Mouse (Mus musculus): ENCODE results near the gene Cacna1g. TPM values are rescaled to one million over a fixed set of nuclear protein-coding genes. Genes with fewer than 3 reads are reported as not detected.

The Cacna1g gene
- polyA plus RNA-seq, 1 experiment from 2014 or later = 19.3 TPM

DNA sequence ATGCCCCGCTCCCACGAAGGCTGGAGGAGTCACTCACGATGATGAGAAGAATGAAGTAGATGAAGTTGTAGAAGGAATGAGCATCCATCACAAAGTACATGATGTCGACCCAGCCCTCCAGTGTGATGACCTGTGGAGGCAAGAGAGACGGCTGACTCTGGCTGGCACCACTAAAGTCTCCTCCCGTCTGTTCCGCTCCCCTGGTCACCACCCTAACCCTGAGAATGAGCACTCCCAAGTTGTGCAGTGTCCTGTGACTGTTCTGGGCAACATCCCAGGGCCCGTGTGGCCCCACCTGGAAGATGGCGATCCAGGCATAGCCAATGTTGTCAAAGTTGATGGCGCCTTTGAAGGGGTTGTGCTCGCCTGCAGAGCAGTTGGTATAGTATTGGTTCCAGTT lies 12.1 kb downstream of the Cacna1g start:
- Histone ChIP-seq H3K27ac (ENCODE audit: low read depth, low read length) (no peak overlapping the region), H3K4me3 (ENCODE audit: low read depth, low read length) (no peak overlapping the region), H3K9me3 (ENCODE audit: control insufficient read depth, low read length) (no peaks in the 10 kb centered on the region), H3K9ac (ENCODE audit: low read depth, low read length) (no peak overlapping the region), H3K27me3 (ENCODE audit: control insufficient read depth, insufficient read depth, low read length) (no peaks in the 10 kb centered on the region; the same call in 1 of the 2 replicates), H3K4me2 (replicated peaks; ENCODE audit: low read depth, low read length) (no peak overlapping the region), H3K4me1 (replicated peaks; ENCODE audit: control insufficient read depth, insufficient read depth, low read length) (peaks cover 10% of the 10 kb centered on the region; the same call in 1 of the 2 replicates), H3K36me3 (ENCODE audit: control insufficient read depth, insufficient read depth, low read length) (no peaks in the 10 kb centered on the region)
- DNase-seq (ENCODE audit: low spot score) = no peak
- WGBS = 91% methylated on average over 11 of the region's 11 CpGs
- no peak for ATAC-seq (ENCODE audit: low FRiP score)

GRCm38 (mm10) chr11:94457001-94457400 lies 17.0 kb downstream of the Cacna1g start:
- peaks cover 3% of the 10 kb centered on the region; the same call in 1 of the 2 replicates for H3K4me1 ChIP-seq (replicated peaks; ENCODE audit: control insufficient read depth, insufficient read depth, low read length)
- no peak for ATAC-seq (ENCODE audit: low FRiP score)
- no peak overlapping the region for H3K4me2 ChIP-seq (replicated peaks; ENCODE audit: low read depth, low read length)
- H3K4me3 ChIP-seq (ENCODE audit: low read depth, low read length) = no peak overlapping the region
- no peaks in the 10 kb centered on the region for H3K27me3 ChIP-seq (ENCODE audit: control insufficient read depth, insufficient read depth, low read length)
- H3K9ac ChIP-seq (ENCODE audit: low read depth, low read length) = no peak overlapping the region
- WGBS = 87% methylated on average over 15 of the region's 15 CpGs
- no peaks in the 10 kb centered on the region for H3K9me3 ChIP-seq (ENCODE audit: control insufficient read depth, low read length)
- H3K36me3 ChIP-seq (ENCODE audit: control insufficient read depth, insufficient read depth, low read length) = no peaks in the 10 kb centered on the region
- no peak for DNase-seq (ENCODE audit: low spot score)
- no peak overlapping the region for H3K27ac ChIP-seq (ENCODE audit: low read depth, low read length)

DNA sequence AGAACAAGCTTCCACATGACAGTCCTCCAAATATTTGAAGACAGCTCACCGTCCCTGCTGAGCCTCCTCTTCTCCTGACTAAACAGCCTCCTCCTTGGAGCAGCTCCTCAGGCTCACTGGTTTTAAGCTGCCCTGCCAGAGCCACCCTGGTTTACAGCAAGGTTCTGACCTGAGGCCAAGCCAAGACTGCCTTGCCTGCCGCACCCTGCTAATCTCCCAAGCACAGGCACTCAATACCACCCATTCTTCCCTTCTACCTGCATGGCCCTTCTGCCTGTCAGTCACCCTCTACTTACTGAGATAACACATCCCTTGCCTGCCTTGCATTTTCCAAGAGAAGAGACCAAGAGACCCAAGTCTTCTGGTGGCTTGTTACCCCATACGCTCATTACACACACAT lies 17.7 kb downstream of the Cacna1g start:
- no peaks in the 10 kb centered on the region for H3K9me3 ChIP-seq (ENCODE audit: control insufficient read depth, low read length)
- H3K4me3 ChIP-seq (ENCODE audit: low read depth, low read length) = no peak overlapping the region
- WGBS = 76% methylated on average over 3 of the region's 3 CpGs
- H3K9ac ChIP-seq (ENCODE audit: low read depth, low read length) = no peak overlapping the region
- H3K36me3 ChIP-seq (ENCODE audit: control insufficient read depth, insufficient read depth, low read length) = no peaks in the 10 kb centered on the region
- no peaks in the 10 kb centered on the region for H3K27me3 ChIP-seq (ENCODE audit: control insufficient read depth, insufficient read depth, low read length)
- ATAC-seq (ENCODE audit: low FRiP score) = no peak
- DNase-seq (ENCODE audit: low spot score) = no peak
- no peak overlapping the region for H3K27ac ChIP-seq (ENCODE audit: low read depth, low read length)
- H3K4me1 ChIP-seq (replicated peaks; ENCODE audit: control insufficient read depth, insufficient read depth, low read length) = peaks cover 3% of the 10 kb centered on the region; the same call in 1 of the 2 replicates
- no peak overlapping the region for H3K4me2 ChIP-seq (replicated peaks; ENCODE audit: low read depth, low read length)

DNA sequence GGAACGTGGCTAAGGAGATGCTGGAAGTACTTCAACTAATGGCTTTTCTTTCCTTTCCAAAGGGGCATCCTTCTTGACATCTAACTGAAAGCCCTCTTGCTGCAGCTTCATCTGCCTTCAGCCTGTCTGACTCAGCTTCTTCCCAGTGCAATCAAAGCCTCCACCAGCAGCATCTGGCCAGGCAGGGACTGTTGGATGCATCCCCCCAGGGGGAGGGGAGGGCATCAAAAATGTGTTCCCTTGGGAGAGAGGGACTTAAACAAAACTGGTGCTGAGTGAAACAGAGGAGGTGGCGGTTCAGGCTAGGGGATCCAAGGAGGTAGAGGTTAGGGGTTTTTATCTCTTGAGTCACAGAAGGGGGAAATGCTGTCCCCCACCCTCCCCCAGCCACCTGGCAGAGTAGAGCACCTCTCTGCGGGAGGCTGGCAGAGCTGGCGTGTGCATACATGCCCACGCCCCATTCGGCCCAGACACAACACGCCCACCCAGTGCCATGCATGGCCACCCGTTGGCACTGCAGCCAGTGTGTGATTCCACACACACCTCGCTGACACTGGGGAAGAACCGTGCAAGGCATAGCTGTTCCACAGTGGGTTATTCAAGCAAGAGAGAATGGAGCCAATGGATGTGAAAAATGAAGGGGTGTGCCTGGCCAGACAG lies 18.7 kb downstream of the Cacna1g start:
- H3K9ac ChIP-seq (ENCODE audit: low read depth, low read length) = no peak overlapping the region
- H3K4me2 ChIP-seq (replicated peaks; ENCODE audit: low read depth, low read length) = no peak overlapping the region
- H3K27ac ChIP-seq (ENCODE audit: low read depth, low read length) = peak overlapping the region; percentile 10; the same call in 1 of the 2 replicates
- 82% methylated on average over 10 of the region's 10 CpGs for WGBS
- no peaks in the 10 kb centered on the region for H3K36me3 ChIP-seq (ENCODE audit: control insufficient read depth, insufficient read depth, low read length)
- no peak overlapping the region for H3K4me3 ChIP-seq (ENCODE audit: low read depth, low read length)
- H3K27me3 ChIP-seq (ENCODE audit: control insufficient read depth, insufficient read depth, low read length) = no peaks in the 10 kb centered on the region
- peaks cover 3% of the 10 kb centered on the region; the same call in 1 of the 2 replicates for H3K4me1 ChIP-seq (replicated peaks; ENCODE audit: control insufficient read depth, insufficient read depth, low read length)
- DNase-seq (ENCODE audit: low spot score) (no peak), ATAC-seq (ENCODE audit: low FRiP score) (no peak)
- H3K9me3 ChIP-seq (ENCODE audit: control insufficient read depth, low read length) = no peaks in the 10 kb centered on the region

- H3K27ac ChIP-seq (ENCODE audit: low read depth, low read length) = peak overlapping the region; percentile 10; the same call in 1 of the 2 replicates
- no peaks in the 10 kb centered on the region for H3K9me3 ChIP-seq (ENCODE audit: control insufficient read depth, low read length)
- H3K4me3 ChIP-seq (ENCODE audit: low read depth, low read length) = no peak overlapping the region
- ATAC-seq (ENCODE audit: low FRiP score) (no peak), DNase-seq (ENCODE audit: low spot score) (no peak)
- H3K4me1 ChIP-seq (replicated peaks; ENCODE audit: control insufficient read depth, insufficient read depth, low read length) = peaks cover 3% of the 10 kb centered on the region; the same call in 1 of the 2 replicates
- no peak overlapping the region for H3K4me2 ChIP-seq (replicated peaks; ENCODE audit: low read depth, low read length)
- no peaks in the 10 kb centered on the region for H3K36me3 ChIP-seq (ENCODE audit: control insufficient read depth, insufficient read depth, low read length)
- WGBS = 79% methylated on average over 5 of the region's 5 CpGs
- H3K27me3 ChIP-seq (ENCODE audit: control insufficient read depth, insufficient read depth, low read length) = no peaks in the 10 kb centered on the region
- no peak overlapping the region for H3K9ac ChIP-seq (ENCODE audit: low read depth, low read length)
Measured at GRCm38 (mm10) chr11:94454756-94455155, 19.2 kb downstream of the Cacna1g start.

- ATAC-seq (ENCODE audit: low FRiP score) = no peak
- H3K9me3 ChIP-seq (ENCODE audit: control insufficient read depth, low read length) = no peaks in the 10 kb centered on the region
- H3K27ac ChIP-seq (ENCODE audit: low read depth, low read length) = no peak overlapping the region
- H3K4me3 ChIP-seq (ENCODE audit: low read depth, low read length) = no peak overlapping the region
- no peak overlapping the region for H3K9ac ChIP-seq (ENCODE audit: low read depth, low read length)
- H3K36me3 ChIP-seq (ENCODE audit: control insufficient read depth, insufficient read depth, low read length) = no peaks in the 10 kb centered on the region
- H3K27me3 ChIP-seq (ENCODE audit: control insufficient read depth, insufficient read depth, low read length) = no peaks in the 10 kb centered on the region
- H3K4me2 ChIP-seq (replicated peaks; ENCODE audit: low read depth, low read length) = no peak overlapping the region
- H3K4me1 ChIP-seq (replicated peaks; ENCODE audit: control insufficient read depth, insufficient read depth, low read length) = peaks cover 3% of the 10 kb centered on the region; the same call in 1 of the 2 replicates
- WGBS = 66% methylated on average over 12 of the region's 12 CpGs
- no peak for DNase-seq (ENCODE audit: low spot score)
Measured at GRCm38 (mm10) chr11:94451091-94451773, 22.8 kb downstream of the Cacna1g start.

- DNase-seq (ENCODE audit: low spot score) (no peak), ATAC-seq (ENCODE audit: low FRiP score) (no peak)
- no peaks in the 10 kb centered on the region for H3K9me3 ChIP-seq (ENCODE audit: control insufficient read depth, low read length)
Measured at GRCm38 (mm10) chr11:94449886-94450285, 24.1 kb downstream of the Cacna1g start.

GRCm38 (mm10) chr11:94449239-94449638 lies 24.8 kb downstream of the Cacna1g start:
- Histone ChIP-seq H3K9ac (ENCODE audit: low read depth, low read length) (no peak overlapping the region), H3K36me3 (ENCODE audit: control insufficient read depth, insufficient read depth, low read length) (no peaks in the 10 kb centered on the region), H3K4me3 (ENCODE audit: low read depth, low read length) (no peak overlapping the region), H3K27ac (ENCODE audit: low read depth, low read length) (0 out of 2 replicates have a peak overlapping the region, but pooled peaks have one; percentile 4), H3K9me3 (ENCODE audit: control insufficient read depth, low read length) (no peaks in the 10 kb centered on the region), H3K27me3 (ENCODE audit: control insufficient read depth, insufficient read depth, low read length) (no peaks in the 10 kb centered on the region), H3K4me1 (replicated peaks; ENCODE audit: control insufficient read depth, insufficient read depth, low read length) (peaks cover 3% of the 10 kb centered on the region; the same call in 1 of the 2 replicates), H3K4me2 (replicated peaks; ENCODE audit: low read depth, low read length) (no peak overlapping the region)
- WGBS = 51% methylated on average over 8 of the region's 8 CpGs
- DNase-seq (ENCODE audit: low spot score) (no peak), ATAC-seq (ENCODE audit: low FRiP score) (no peak)

More at GRCm38 (mm10) chr11:94449886-94450285, 24.1 kb downstream of the Cacna1g start:
- Histone ChIP-seq H3K4me1 (replicated peaks; ENCODE audit: control insufficient read depth, insufficient read depth, low read length) (0 out of 2 replicates have a peak, but pooled peaks cover 5% of the 10 kb centered on the region), H3K27me3 (ENCODE audit: control insufficient read depth, insufficient read depth, low read length) (no peaks in the 10 kb centered on the region), H3K36me3 (ENCODE audit: control insufficient read depth, insufficient read depth, low read length) (no peaks in the 10 kb centered on the region), H3K27ac (ENCODE audit: low read depth, low read length) (no peak overlapping the region), H3K4me2 (replicated peaks; ENCODE audit: low read depth, low read length) (no peak overlapping the region), H3K4me3 (ENCODE audit: low read depth, low read length) (no peak overlapping the region), H3K9ac (ENCODE audit: low read depth, low read length) (no peak overlapping the region)
- 76% methylated on average over 5 of the region's 5 CpGs for WGBS

Measured in hindbrain, embryonic 11.5 days (tissue).